Mouse (Mus musculus) heart, postnatal 14 days (tissue): ENCODE measurements around the gene Npff. TPM values are rescaled to one million over a fixed set of nuclear protein-coding genes. Genes with fewer than 3 reads are reported as not detected.

ENCODE experiments used
- DNase-seq, 2 experiments: peaks; one replicate each; pipeline ENCODE4 v3.0.0; 2021 to 2022
- intact Hi-C: fragments of 180-260 bp; cut with DNase I; formaldehyde crosslinking; loops from one replicate; pipeline ENCODE4 v1.15.1; 2025
- total RNA-seq, 2 experiments: library from RNA; stranded (reverse); gene quantifications; 2 replicates each; pipeline ENCODE4 v1.2.3; 2021

Gene Npff
- total RNA-seq, 2 experiments from 2014 or later: 2.7 to 3.5 TPM

GRCm38 (mm10) chr15:102526111-102527002 lies 1.6 kb upstream of the Npff start:
- no peak for DNase-seq
- intact Hi-C loops: loop anchor here (5.0 to 10.0 kb wide), 3 partner anchors 141 to 1909 kb away; partner anchors contain the start of gene Dazap2

DNA sequence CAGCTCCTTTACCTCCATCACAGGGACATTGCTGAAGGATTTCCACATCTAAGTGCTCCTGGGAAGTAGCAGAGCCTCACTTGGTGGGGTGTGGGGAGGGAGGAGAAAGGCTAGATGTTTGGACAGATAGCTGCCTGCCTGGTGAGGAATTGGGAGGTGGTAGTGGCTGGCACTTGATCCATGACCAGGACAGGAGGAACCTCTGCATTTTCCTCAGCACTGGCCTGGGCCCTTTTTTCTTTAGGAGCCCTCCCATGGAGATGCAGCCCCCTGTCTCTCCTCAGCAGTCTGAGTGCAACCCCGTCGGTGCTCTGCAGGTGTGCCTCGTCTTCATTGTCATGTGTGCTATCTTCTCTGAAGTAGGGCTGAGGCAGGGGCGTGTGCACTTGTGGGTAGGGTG lies 3.3 kb downstream of the Npff start:
- intact Hi-C loops: loop anchor here (10.0 kb wide), 1 partner anchor 137 kb away; no protein-coding TSS in a partner anchor
- DNase-seq: no peak

- intact Hi-C loops: loop anchor here (10.0 kb wide), 1 partner anchor 136 kb away; no protein-coding TSS in a partner anchor
- DNase-seq: no peak
Observed at GRCm38 (mm10) chr15:102520416-102520815, 4.3 kb downstream of the Npff start.

DNA sequence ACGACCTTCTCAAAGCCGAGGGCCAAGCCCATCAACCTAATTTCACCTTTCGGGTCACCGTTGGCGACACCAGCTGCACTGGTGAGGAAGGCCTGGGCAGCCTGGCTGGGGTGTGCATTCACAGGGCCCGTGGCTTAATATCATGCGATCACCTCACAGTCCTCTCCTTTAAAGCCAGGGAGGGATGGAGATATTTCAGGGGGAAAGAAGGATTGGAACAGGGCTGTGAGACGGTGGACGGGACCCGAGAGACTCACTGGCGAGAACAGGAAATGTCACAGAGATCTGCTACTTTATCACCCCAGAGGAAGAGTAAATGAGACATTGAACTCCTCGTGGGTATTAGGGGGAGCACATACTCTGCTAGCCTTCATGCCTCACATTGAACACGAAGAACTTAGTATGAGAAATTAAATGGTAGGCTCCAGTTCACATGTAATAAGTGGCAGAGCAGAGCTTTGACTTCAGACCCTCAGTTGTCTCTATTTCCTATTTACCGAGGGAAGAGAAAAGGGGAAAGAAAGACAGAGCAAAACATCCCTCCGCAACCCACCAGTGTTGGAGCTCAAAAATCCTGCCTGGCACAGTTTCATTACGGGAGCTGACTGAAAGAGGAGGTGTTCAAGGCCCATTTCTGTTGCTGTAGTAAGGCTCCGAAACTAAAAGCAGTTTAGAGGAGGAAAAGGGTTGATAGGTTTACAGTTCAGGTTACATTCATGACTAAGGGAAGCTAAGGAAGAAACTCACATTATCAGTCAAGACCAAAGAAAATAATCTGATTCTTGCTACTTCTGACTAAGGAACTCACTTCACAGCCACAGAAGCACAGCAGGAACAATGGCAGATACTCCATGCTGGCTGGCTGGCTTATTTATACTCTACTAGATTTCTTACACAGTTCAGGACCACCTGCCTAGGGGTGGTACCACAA lies 5.3 kb downstream of the Npff start:
- intact Hi-C loops: loop anchor here (10.0 kb wide), 1 partner anchor 135 kb away; no protein-coding TSS in a partner anchor
- DNase-seq: no peak

GRCm38 (mm10) chr15:102518859-102519201 lies 5.9 kb downstream of the Npff start:
- DNase-seq: no peak
- intact Hi-C loops: no loop called here

DNA sequence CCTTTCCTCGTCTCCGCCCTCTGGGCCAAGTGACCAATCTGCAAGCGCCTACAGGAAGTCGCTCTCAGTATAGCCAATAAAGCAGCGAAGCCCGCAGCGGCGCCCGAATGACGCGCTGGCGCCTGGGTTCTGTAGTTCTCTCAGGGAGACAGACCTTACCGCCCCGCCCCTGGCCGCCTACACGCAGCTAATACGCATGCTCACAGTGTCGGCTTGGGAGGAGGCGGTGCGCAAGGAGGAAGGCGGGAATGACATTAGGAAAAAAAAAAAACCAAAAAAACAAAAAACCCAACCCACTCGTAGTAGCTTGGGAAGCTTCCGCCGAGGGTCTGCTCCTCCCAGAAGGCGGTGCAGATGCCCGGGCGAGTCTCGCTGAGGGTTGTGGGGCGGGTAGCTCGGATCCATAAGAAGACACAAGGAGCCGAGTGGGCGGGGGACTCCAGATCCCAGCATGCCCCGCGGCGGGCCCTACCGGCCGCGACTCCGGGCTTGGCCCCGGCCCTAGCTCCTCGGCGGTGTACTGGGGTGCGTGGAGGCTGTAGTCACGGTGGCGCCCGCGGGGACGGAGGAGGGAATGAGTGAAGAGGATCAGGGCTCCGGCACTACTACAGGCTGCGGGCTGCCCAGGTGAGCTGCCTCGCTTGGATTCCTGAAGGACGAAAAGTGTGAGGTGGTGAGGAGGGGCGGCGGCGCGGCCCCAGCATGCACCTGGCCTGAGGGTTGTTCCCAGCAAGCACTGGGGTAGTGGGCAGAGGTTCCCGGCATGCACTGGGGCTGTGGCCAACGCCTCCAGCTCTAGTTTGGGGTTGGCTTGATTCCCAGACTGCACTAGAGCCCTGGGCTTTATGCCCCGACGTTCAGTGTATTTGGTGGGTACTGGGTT lies 6.5 kb downstream of the Npff start, which contains the start of gene Tarbp2:
Gene Tarbp2, plus strand, starts transcription at position 217 of the 883 bp plus-strand sequence.
- DNase-seq: peak; percentile 99
- intact Hi-C loops: no loop called here

- intact Hi-C loops: no loop called here
- DNase-seq: no peak
Observed at GRCm38 (mm10) chr15:102517631-102517975, 7.1 kb downstream of the Npff start.

DNA sequence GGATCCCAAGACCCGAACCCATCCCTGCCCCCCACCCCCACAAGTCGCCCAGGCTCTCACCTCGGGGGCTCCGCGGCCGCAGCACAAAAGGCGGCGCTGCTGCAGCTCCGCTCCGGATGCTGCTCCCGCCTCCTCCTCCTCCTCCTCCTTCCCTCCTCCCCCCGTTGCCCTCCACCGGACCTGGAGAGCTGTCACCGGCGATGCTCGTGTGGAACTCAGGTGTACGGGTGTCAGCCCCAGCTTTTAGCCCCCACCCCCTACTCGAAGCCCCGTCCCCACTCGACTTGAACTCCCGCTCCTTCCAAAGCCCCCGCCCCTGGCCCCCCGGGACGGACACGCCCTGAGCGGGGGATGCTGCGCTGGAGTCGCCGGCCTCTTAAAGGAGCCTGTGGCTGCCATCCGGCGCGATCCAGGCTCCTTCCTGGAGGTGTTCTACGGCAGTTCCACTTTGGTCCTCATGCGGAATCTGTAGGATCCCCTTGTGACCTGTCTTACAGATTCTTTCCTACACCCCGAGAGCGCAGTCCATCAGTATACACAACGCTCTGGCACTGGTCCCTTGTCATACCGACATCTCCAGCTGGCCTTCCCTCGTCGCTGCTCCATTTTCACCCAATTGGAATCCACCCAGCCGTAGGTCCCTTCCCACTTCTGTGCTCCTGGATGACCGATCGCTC lies 7.9 kb downstream of the Npff start, which contains the start of gene Map3k12:
Gene Map3k12, minus strand, starts transcription at position 337 of the 677 bp plus-strand sequence.
- intact Hi-C loops: no loop called here
- DNase-seq: peak; percentile 78

DNA sequence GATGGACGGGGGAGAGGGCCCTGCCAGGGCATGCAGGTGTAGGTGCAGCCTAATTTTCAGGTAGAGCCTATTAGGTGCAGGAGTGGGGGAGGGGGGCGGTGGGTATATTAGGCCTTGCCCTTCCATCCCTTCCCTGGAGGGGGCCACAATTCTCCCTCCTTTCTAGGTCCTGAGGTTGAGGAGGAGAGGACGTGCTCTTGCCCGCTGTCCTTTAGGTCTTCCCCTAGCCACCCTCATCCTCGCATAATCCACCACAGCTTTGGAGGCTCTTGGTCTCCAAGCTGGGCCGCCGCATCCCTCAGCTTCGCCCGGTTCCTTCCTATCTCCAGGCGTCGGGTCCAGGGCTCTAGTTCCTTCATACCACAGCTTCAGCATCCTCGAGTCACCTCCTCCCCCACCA lies 8.4 kb downstream of the Npff start:
- no peak for DNase-seq
- intact Hi-C loops: no loop called here

- DNase-seq: no peak
- intact Hi-C loops: no loop called here
Observed at GRCm38 (mm10) chr15:102515791-102516190, 9.0 kb downstream of the Npff start.

DNA sequence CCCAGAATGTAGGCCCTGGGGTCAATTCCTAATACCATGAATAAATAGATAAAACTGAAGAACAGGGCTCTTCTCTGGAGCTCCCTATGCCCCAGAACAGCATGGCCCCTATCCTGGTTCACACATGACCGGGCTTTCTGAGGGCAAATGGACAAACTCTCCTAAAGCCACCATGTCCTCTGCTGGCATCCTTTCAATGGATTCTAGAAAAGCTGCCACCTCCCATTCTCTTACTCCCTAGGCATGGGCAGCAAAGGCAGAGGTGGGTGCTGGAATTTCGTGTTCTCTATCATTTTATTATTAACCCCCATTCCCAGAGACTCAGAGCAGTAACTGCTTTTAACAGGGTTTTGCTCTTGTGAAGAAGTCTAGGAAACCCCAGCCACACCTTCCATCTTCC lies 9.5 kb downstream of the Npff start:
- intact Hi-C loops: no loop called here
- DNase-seq: no peak

DNA sequence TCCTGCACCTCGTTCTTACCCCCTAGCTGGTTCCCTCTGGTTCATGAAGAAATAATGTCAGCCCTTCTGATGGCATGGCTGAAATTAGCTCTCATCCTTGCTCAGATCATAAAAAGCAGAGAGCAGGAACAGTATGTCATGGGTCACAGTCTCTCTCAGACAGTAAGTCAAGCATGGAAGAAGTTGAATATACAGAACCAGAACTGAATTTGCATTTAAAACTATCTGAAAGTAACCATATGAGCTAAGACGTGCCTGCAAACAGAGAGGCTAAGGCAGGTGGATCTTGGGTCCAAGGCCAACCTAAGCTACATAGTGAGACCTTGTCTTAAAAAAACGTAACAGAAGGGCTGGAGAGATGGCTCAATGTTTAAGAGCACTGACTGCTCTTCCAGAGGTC lies 11.7 kb downstream of the Npff start:
- no peak for DNase-seq
- intact Hi-C loops: no loop called here

DNA sequence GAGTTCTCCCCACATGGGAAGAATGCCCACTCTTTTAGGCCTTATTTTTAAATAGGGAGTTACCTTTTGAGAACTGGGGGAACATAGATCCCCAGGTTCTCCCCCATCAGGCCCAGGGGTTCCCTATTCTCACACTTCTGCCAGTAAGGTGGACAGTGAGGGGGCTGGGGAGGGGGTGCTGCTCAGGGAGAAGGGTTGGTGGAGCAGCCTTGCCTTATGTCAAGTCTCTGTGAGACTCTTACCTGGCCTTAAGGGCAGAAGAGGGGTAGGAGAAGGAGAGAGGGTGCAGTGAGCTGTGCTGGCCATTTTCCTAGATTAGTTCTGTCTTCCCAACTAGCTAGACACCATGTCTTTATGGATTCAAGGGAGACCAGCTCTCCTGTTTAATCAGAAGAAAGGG lies 12.3 kb downstream of the Npff start:
- intact Hi-C loops: no loop called here

DNA sequence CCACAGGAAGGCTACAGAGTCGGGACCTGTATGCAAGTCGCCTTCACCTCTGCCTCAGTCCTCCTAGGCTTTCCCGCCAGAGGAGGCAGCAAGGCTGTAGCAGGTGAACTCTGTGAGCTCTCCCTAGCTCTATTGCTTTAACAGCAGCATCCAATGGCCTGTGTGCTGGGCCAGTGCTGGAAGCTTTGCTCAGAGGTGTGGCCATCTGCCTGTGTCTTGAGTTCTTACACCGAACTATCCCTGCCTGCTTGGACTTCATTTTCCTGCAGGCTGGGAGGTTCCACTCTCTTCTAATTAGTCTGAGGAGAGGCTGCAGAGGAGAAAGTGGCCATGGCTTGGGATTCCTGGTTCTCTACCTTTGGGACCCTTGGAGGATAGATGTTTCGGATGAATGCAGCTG lies 12.7 kb downstream of the Npff start:
- intact Hi-C loops: no loop called here

More for the DNA sequence above, 12.3 kb downstream of the Npff start:
- DNase-seq: no peak

DNA sequence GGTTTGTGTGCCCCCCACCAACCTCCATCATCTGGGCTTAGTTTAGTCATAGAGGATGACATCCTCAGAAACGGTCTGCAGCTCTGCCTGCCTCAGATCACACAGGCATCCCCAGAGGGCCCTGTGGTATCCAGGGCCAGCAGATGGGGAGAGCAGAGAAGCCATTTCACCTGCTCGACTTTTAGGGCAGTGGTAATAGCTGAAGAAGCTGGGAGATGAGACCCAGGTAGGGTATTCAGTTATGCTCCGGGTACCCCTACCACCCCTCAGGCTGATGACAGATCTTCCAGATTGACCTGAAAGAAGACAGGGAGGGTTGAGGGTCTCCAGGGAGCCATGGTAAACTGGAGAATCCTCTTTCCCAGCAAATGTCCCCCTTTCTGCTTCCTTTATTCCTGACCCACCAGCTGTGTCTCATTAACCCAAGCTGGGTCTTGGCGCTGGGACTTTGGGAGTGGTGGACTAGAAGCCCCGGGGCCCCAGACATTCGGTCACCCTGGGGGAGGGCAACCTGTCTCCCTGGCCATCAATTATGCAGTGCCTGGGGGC lies 13.4 kb downstream of the Npff start:
- intact Hi-C loops: no loop called here
- no peak for DNase-seq

More for the DNA sequence above, 12.7 kb downstream of the Npff start:
- no peak for DNase-seq

DNA sequence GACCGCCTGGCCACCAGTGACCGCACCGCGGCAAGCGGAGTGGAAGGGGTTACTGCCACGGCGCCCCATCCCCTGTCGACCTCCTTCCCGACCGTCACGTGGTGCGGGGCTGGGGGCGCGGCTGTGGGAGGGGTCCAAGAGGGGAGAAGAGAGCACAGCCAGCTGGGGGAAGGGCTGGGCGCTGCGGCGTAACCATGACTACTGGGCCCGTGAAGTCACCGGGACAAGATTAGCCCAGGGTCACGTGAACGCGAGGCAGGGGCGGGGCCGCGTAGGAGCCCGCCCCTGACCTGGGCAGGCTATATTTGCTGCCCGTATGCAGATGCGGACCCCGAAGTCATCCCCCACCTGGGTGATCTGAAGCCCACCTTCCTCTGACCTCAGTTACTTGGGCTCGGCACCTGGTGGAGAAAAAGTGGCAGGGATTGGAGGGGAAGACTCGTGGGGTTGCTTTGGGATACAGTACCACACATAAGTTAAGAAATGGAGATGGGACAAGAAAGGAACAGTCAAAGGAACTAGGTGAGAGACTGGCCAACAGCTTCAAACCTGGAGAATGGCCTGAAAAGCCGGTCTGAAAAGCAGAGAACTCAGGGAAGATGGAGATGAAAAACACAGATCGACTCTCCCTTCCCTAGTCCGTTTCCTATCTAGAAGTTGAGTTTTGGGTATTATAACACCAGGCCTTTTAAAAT lies 14.0 kb downstream of the Npff start:
- intact Hi-C loops: no loop called here
- DNase-seq: peak; percentile 79 to 86

DNA sequence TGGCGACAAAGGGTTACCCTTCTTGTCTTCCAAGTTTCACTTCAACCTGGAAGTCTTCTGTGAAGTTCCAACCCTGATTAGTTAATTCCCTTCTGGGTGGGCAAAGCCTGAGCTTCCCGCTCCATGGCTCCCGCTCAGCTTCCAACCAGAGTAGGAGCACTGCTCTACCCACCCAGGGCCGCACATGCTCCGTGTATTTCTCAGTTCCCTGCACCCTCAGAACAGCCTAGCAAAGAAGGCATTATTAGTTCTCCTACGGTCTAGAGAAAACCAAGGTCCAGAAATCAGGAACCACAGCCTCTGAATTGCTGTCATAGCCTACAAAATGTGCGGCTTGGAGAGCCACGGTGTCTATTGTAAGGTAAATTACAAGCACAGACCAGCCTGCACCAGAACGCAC lies 14.6 kb downstream of the Npff start:
- intact Hi-C loops: no loop called here
- no peak for DNase-seq

DNA sequence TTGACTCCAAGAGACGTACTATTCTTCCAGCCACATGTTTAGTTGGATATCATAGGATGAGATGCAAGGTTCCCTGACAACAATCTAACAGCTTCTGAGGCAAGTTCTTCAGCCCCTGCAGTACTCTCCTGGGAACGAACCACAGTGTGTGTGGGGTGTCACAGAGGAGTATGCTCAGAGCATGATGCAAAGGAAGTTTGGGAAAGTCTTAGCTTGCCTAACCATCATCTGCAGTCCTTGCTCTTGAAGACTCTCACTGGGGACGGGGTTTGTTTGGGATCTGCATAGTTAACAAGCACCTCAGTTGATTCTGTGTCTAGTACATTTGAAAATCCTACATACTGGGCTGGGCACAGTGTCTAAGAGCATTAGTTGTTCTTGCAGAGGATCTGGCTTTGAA lies 16.4 kb downstream of the Npff start:
- no peak for DNase-seq
- intact Hi-C loops: loop anchor here (2.0 kb wide), 1 partner anchor 34 kb away; no protein-coding TSS in a partner anchor
